Mouse (Mus musculus): ENCODE data around the gene Ccdc3. TPM values are rescaled to one million over a fixed set of nuclear protein-coding genes. Genes with fewer than 3 reads are reported as not detected.

Ccdc3 gene
- polyA plus RNA-seq, 1 experiment from 2014 or later: 1.6 TPM

GRCm38 (mm10) chr2:5165941-5166361 lies 28.4 kb downstream of the Ccdc3 start:
- H3K9me3 ChIP-seq (ENCODE audit: control insufficient read depth, low read length): no peaks in the 10 kb centered on the region
- H3K4me2 ChIP-seq (ENCODE audit: low read depth, severe bottlenecking): no peak overlapping the region
- no peaks in the 10 kb centered on the region for H3K27me3 ChIP-seq (ENCODE audit: control insufficient read depth, insufficient read depth, low read length)
- no peak overlapping the region for H3K27ac ChIP-seq (replicated peaks; ENCODE audit: low read depth, low read length)
- H3K36me3 ChIP-seq (ENCODE audit: control insufficient read depth, insufficient read depth, low read length): no peaks in the 10 kb centered on the region
- DNase-seq (ENCODE audit: low spot score) (no peak), ATAC-seq (ENCODE audit: insufficient number of reproducible peaks, low FRiP score, low TSS enrichment, low read depth) (no peak)
- no peak overlapping the region for H3K9ac ChIP-seq (ENCODE audit: low read length)
- H3K4me3 ChIP-seq (ENCODE audit: low read depth, low read length): no peak overlapping the region
- H3K4me1 ChIP-seq (ENCODE audit: control insufficient read depth, insufficient read depth, low read length): no peaks in the 10 kb centered on the region
- WGBS: 55% methylated on average over 4 of the region's 4 CpGs

DNA sequence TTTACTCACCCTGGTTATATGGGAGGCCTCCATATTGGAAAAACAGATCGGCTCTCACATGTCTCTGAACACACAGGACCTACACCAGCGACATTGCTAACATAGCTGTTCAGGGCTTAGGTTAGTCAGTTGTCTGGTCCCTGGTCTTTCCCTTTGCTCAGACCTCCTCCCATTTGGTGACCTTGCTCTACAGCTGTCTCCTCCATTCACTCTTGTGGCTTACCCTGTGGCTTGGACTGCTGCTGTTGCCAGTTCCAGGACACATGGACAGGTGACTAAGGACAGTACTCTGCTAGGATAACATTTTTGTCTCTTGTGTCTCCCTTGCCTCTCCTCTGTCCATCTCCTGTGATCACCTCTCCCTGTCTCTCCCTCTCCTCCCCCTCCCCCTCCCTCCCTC lies 29.2 kb downstream of the Ccdc3 start:
- Histone ChIP-seq H3K27me3 (ENCODE audit: control insufficient read depth, insufficient read depth, low read length) (no peaks in the 10 kb centered on the region), H3K9ac (ENCODE audit: low read length) (no peak overlapping the region), H3K4me1 (ENCODE audit: control insufficient read depth, insufficient read depth, low read length) (no peaks in the 10 kb centered on the region)

GRCm38 (mm10) chr2:5170815-5171214 lies 33.2 kb downstream of the Ccdc3 start:
- Histone ChIP-seq H3K4me3 (ENCODE audit: low read depth, low read length) (no peak overlapping the region), H3K4me1 (ENCODE audit: control insufficient read depth, insufficient read depth, low read length) (no peaks in the 10 kb centered on the region), H3K4me2 (ENCODE audit: low read depth, severe bottlenecking) (no peak overlapping the region), H3K36me3 (ENCODE audit: control insufficient read depth, insufficient read depth, low read length) (no peaks in the 10 kb centered on the region), H3K9ac (ENCODE audit: low read length) (no peak overlapping the region), H3K27me3 (ENCODE audit: control insufficient read depth, insufficient read depth, low read length) (no peaks in the 10 kb centered on the region), H3K27ac (replicated peaks; ENCODE audit: low read depth, low read length) (no peak overlapping the region), H3K9me3 (ENCODE audit: control insufficient read depth, low read length) (no peaks in the 10 kb centered on the region)
- ATAC-seq (ENCODE audit: insufficient number of reproducible peaks, low FRiP score, low TSS enrichment, low read depth) (no peak), DNase-seq (ENCODE audit: low spot score) (no peak)
- WGBS: 76% methylated on average over 4 of the region's 4 CpGs

More for the DNA sequence above, 29.2 kb downstream of the Ccdc3 start:
- H3K4me2 ChIP-seq (ENCODE audit: low read depth, severe bottlenecking): no peak overlapping the region
- H3K27ac ChIP-seq (replicated peaks; ENCODE audit: low read depth, low read length): no peak overlapping the region
- DNase-seq (ENCODE audit: low spot score) (no peak), ATAC-seq (ENCODE audit: insufficient number of reproducible peaks, low FRiP score, low TSS enrichment, low read depth) (no peak)
- 93% methylated on average over 2 of the region's 2 CpGs for WGBS
- no peaks in the 10 kb centered on the region for H3K9me3 ChIP-seq (ENCODE audit: control insufficient read depth, low read length)
- no peaks in the 10 kb centered on the region for H3K36me3 ChIP-seq (ENCODE audit: control insufficient read depth, insufficient read depth, low read length)
- H3K4me3 ChIP-seq (ENCODE audit: low read depth, low read length): no peak overlapping the region

GRCm38 (mm10) chr2:5171301-5172000 lies 33.9 kb downstream of the Ccdc3 start:
- ATAC-seq (ENCODE audit: insufficient number of reproducible peaks, low FRiP score, low TSS enrichment, low read depth) (no peak), DNase-seq (ENCODE audit: low spot score) (no peak)
- H3K9me3 ChIP-seq (ENCODE audit: control insufficient read depth, low read length): no peaks in the 10 kb centered on the region
- 72% methylated on average over 5 of the region's 5 CpGs for WGBS
- no peak overlapping the region for H3K4me2 ChIP-seq (ENCODE audit: low read depth, severe bottlenecking)
- no peak overlapping the region for H3K27ac ChIP-seq (replicated peaks; ENCODE audit: low read depth, low read length)
- no peaks in the 10 kb centered on the region for H3K27me3 ChIP-seq (ENCODE audit: control insufficient read depth, insufficient read depth, low read length)
- H3K4me1 ChIP-seq (ENCODE audit: control insufficient read depth, insufficient read depth, low read length): no peaks in the 10 kb centered on the region
- no peak overlapping the region for H3K4me3 ChIP-seq (ENCODE audit: low read depth, low read length)
- H3K9ac ChIP-seq (ENCODE audit: low read length): no peak overlapping the region
- H3K36me3 ChIP-seq (ENCODE audit: control insufficient read depth, insufficient read depth, low read length): no peaks in the 10 kb centered on the region

- Histone ChIP-seq H3K27ac (replicated peaks; ENCODE audit: low read depth, low read length) (no peak overlapping the region), H3K27me3 (ENCODE audit: control insufficient read depth, insufficient read depth, low read length) (no peaks in the 10 kb centered on the region), H3K9ac (ENCODE audit: low read length) (no peak overlapping the region), H3K4me1 (ENCODE audit: control insufficient read depth, insufficient read depth, low read length) (no peaks in the 10 kb centered on the region), H3K4me3 (ENCODE audit: low read depth, low read length) (no peak overlapping the region), H3K36me3 (ENCODE audit: control insufficient read depth, insufficient read depth, low read length) (no peaks in the 10 kb centered on the region), H3K4me2 (ENCODE audit: low read depth, severe bottlenecking) (no peak overlapping the region), H3K9me3 (ENCODE audit: control insufficient read depth, low read length) (no peaks in the 10 kb centered on the region)
- WGBS: 85% methylated on average over 2 of the region's 2 CpGs
- DNase-seq (ENCODE audit: low spot score): no peak
- no peak for ATAC-seq (ENCODE audit: insufficient number of reproducible peaks, low FRiP score, low TSS enrichment, low read depth)
Observed at GRCm38 (mm10) chr2:5172773-5173172, 35.2 kb downstream of the Ccdc3 start.

GRCm38 (mm10) chr2:5174716-5175115 lies 37.1 kb downstream of the Ccdc3 start:
- ATAC-seq (ENCODE audit: insufficient number of reproducible peaks, low FRiP score, low TSS enrichment, low read depth) (no peak), DNase-seq (ENCODE audit: low spot score) (no peak)
- Histone ChIP-seq H3K27me3 (ENCODE audit: control insufficient read depth, insufficient read depth, low read length) (no peaks in the 10 kb centered on the region), H3K4me1 (ENCODE audit: control insufficient read depth, insufficient read depth, low read length) (0 out of 2 replicates have a peak, but pooled peaks cover under 1% of the 10 kb centered on the region), H3K4me2 (ENCODE audit: low read depth, severe bottlenecking) (no peak overlapping the region), H3K9me3 (ENCODE audit: control insufficient read depth, low read length) (no peaks in the 10 kb centered on the region), H3K27ac (replicated peaks; ENCODE audit: low read depth, low read length) (no peak overlapping the region), H3K9ac (ENCODE audit: low read length) (no peak overlapping the region), H3K36me3 (ENCODE audit: control insufficient read depth, insufficient read depth, low read length) (no peaks in the 10 kb centered on the region), H3K4me3 (ENCODE audit: low read depth, low read length) (no peak overlapping the region)

- H3K36me3 ChIP-seq (ENCODE audit: control insufficient read depth, insufficient read depth, low read length): no peaks in the 10 kb centered on the region
- ATAC-seq (ENCODE audit: insufficient number of reproducible peaks, low FRiP score, low TSS enrichment, low read depth) (no peak), DNase-seq (ENCODE audit: low spot score) (no peak)
- H3K27me3 ChIP-seq (ENCODE audit: control insufficient read depth, insufficient read depth, low read length): no peaks in the 10 kb centered on the region
- H3K4me1 ChIP-seq (ENCODE audit: control insufficient read depth, insufficient read depth, low read length): 0 out of 2 replicates have a peak, but pooled peaks cover 2% of the 10 kb centered on the region
- H3K9me3 ChIP-seq (ENCODE audit: control insufficient read depth, low read length): no peaks in the 10 kb centered on the region
- H3K27ac ChIP-seq (replicated peaks; ENCODE audit: low read depth, low read length): no peak overlapping the region
- no peak overlapping the region for H3K4me3 ChIP-seq (ENCODE audit: low read depth, low read length)
- H3K9ac ChIP-seq (ENCODE audit: low read length): no peak overlapping the region
- no peak overlapping the region for H3K4me2 ChIP-seq (ENCODE audit: low read depth, severe bottlenecking)
- whole genome bisulfite sequencing: 84% methylated on average over 5 of the region's 5 CpGs
Observed at GRCm38 (mm10) chr2:5181462-5182443, 44.2 kb downstream of the Ccdc3 start.

GRCm38 (mm10) chr2:5184166-5184565 lies 46.6 kb downstream of the Ccdc3 start:
- Histone ChIP-seq H3K4me1 (ENCODE audit: control insufficient read depth, insufficient read depth, low read length) (0 out of 2 replicates have a peak, but pooled peaks cover 2% of the 10 kb centered on the region), H3K27ac (replicated peaks; ENCODE audit: low read depth, low read length) (no peak overlapping the region), H3K27me3 (ENCODE audit: control insufficient read depth, insufficient read depth, low read length) (no peaks in the 10 kb centered on the region), H3K4me3 (ENCODE audit: low read depth, low read length) (no peak overlapping the region), H3K4me2 (ENCODE audit: low read depth, severe bottlenecking) (no peak overlapping the region), H3K9me3 (ENCODE audit: control insufficient read depth, low read length) (no peaks in the 10 kb centered on the region), H3K36me3 (ENCODE audit: control insufficient read depth, insufficient read depth, low read length) (no peaks in the 10 kb centered on the region), H3K9ac (ENCODE audit: low read length) (no peak overlapping the region)
- 76% methylated on average over 4 of the region's 4 CpGs for WGBS
- DNase-seq (ENCODE audit: low spot score): no peak
- ATAC-seq (ENCODE audit: insufficient number of reproducible peaks, low FRiP score, low TSS enrichment, low read depth): no peak
